In the genomic region with DNA sequence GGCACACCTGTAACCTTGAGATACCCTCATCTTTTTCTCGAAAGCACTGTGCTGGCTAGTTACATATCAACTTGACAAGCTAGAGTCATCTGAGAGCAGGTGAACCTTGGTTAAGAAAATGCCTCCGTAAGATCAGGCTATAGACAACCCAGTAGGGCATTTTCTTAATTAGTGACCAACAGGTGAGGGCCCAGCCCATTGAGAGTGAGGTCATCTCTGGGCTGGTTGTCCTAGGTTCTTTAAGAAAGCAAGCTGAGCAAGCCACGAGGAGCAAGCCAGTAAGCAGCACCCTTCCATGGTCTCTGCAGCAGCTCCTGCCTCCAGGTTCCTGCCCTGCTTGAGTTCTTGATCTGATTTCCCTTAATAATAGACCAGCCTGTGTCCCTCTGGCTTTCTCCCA, we compare ENCODE assay signal across 21 mouse cellular contexts. TPM values are rescaled to one million over a fixed set of nuclear protein-coding genes. Genes with fewer than 3 reads are reported as not detected.
DNase-seq lines count a peak whose midpoint lies in the region; ATAC-seq and TF ChIP-seq lines count a peak whose summit lies in the region.
"Had no signal": no experiment of that assay in that cellular context is flagged by ENCODE, and none has a peak within 500 bp of the region (broad histone marks: within the 10 kb centered on the region; RNA-seq: fewer than 3 reads in every experiment).

No protein-coding gene starts in this region.

- no peak overlapping the region; the same call in 1 of the 2 replicates for H3K27ac ChIP-seq in intestine, embryonic 15.5 days
- H3K27ac ChIP-seq in intestine, embryonic 16.5 days (ENCODE audit: low read length), result peak overlapping the region; percentile 79
- peak overlapping the region; percentile 100 for H3K27ac ChIP-seq in small intestine, adult 2 months (ENCODE audit: insufficient read depth, low read depth, low read length)
- H3K27ac ChIP-seq: forebrain, embryonic 12.5 days; hindbrain, embryonic 10.5 days; hindbrain, embryonic 14.5 days had no signal

- H3K27me3 ChIP-seq in intestine, embryonic 15.5 days (replicated peaks), result no peaks in the 10 kb centered on the region
- H3K27me3 ChIP-seq in intestine, embryonic 16.5 days (replicated peaks; ENCODE audit: control insufficient read depth, insufficient read depth, low read length), result no peaks in the 10 kb centered on the region
- H3K27me3 ChIP-seq in small intestine, adult 2 months (ENCODE audit: control insufficient read depth, insufficient read depth, low read length), result no peaks in the 10 kb centered on the region
- H3K27me3 ChIP-seq: embryonic facial prominence, embryonic 13.5 days; forebrain, embryonic 12.5 days; heart, embryonic 12.5 days had no signal

- 83% methylated on average over 3 of the region's 3 CpGs for WGBS in intestine, embryonic 15.5 days
- WGBS in intestine, embryonic 16.5 days, result 78% methylated on average over 3 of the region's 3 CpGs
- 53% methylated on average over 3 of the region's 3 CpGs for WGBS in small intestine, adult 2 months

- H3K9ac ChIP-seq in intestine, embryonic 15.5 days, result no peak overlapping the region
- H3K9ac ChIP-seq in intestine, embryonic 16.5 days (ENCODE audit: low read depth, low read length), result no peak overlapping the region
- H3K9ac ChIP-seq: embryonic facial prominence, embryonic 13.5 days; forebrain, embryonic 12.5 days; heart, embryonic 12.5 days; hindbrain, embryonic 14.5 days had no signal

- H3K4me1 ChIP-seq in intestine, embryonic 15.5 days (replicated peaks), result peaks cover 27% of the 10 kb centered on the region
- peaks cover 30% of the 10 kb centered on the region for H3K4me1 ChIP-seq in intestine, embryonic 16.5 days (ENCODE audit: control insufficient read depth, insufficient read depth, low read length)
- peaks cover 42% of the 10 kb centered on the region for H3K4me1 ChIP-seq in small intestine, adult 2 months (ENCODE audit: control insufficient read depth, insufficient read depth, insufficient read length, low read length)

- no peaks in the 10 kb centered on the region for H3K9me3 ChIP-seq in intestine, embryonic 15.5 days
- no peaks in the 10 kb centered on the region for H3K9me3 ChIP-seq in intestine, embryonic 16.5 days (ENCODE audit: control insufficient read depth, low read length)
- H3K9me3 ChIP-seq: embryonic facial prominence, embryonic 13.5 days; forebrain, embryonic 12.5 days; heart, embryonic 12.5 days; hindbrain, embryonic 10.5 days had no signal

- TF ChIP-seq CTCF in small intestine, adult 2 months (IDR thresholded peaks at IDR 0.05; ENCODE audit: extremely low read depth, insufficient read length, insufficient replicate concordance, low read depth, low read length), result no peak

- 0 out of 2 replicates have a peak, but pooled peaks have one; percentile 10 for ATAC-seq in intestine, embryonic 15.5 days
- ATAC-seq in intestine, embryonic 16.5 days, result peak; percentile 21; the same call in 1 of the 2 replicates
- ATAC-seq in megakaryocyte, adult 5-6 weeks (ENCODE audit: poor library complexity, severe bottlenecking), result no peak
- ATAC-seq: forebrain, embryonic 16.5 days had no signal

- DNase-seq in kidney, adult 8-10 months, result peak; percentile 42 to 78
- DNase-seq in kidney, adult 18-20 months, result no peak
- DNase-seq in adrenal gland, postnatal 10 days, result no peak
- DNase-seq: adrenal gland, adult 8-10 months; cerebellum, adult 11-12 months; cerebellum, adult 9-10 months; cerebellum, postnatal 36 days; gastrocnemius, postnatal 14 days had no signal

- no peak overlapping the region for H3K4me3 ChIP-seq in intestine, embryonic 15.5 days (replicated peaks)
- no peak overlapping the region for H3K4me3 ChIP-seq in intestine, embryonic 16.5 days (ENCODE audit: low read length)
- no peak overlapping the region for H3K4me3 ChIP-seq in small intestine, adult 2 months (ENCODE audit: low read depth, low read length)
- H3K4me3 ChIP-seq: embryonic facial prominence, embryonic 13.5 days; forebrain, embryonic 12.5 days; heart, embryonic 12.5 days; hindbrain, embryonic 10.5 days had no signal

- H3K4me2 ChIP-seq in intestine, embryonic 15.5 days (replicated peaks), result no peak overlapping the region
- no peak overlapping the region for H3K4me2 ChIP-seq in intestine, embryonic 16.5 days (ENCODE audit: low read depth, low read length)
- H3K4me2 ChIP-seq: embryonic facial prominence, embryonic 13.5 days; forebrain, embryonic 12.5 days; heart, embryonic 12.5 days; hindbrain, embryonic 14.5 days had no signal

- TF ChIP-seq POLR2A in small intestine, adult 2 months (IDR thresholded peaks at IDR 0.05; ENCODE audit: low read depth, low read length), result no peak

- H3K36me3 ChIP-seq in intestine, embryonic 15.5 days, result 0 out of 2 replicates have a peak, but pooled peaks cover 9% of the 10 kb centered on the region
- H3K36me3 ChIP-seq in intestine, embryonic 16.5 days (ENCODE audit: control insufficient read depth, insufficient read depth, low read length), result no peaks in the 10 kb centered on the region; the same call in 1 of the 2 replicates
- peaks cover 14% of the 10 kb centered on the region for H3K36me3 ChIP-seq in small intestine, adult 2 months (ENCODE audit: control insufficient read depth, insufficient read depth, low read length)

RNA-seq across cellular contexts. Expression of gene Aagab, which starts 58.2 kb away (rescaled TPM):
- 27.2 and 28.2 TPM in 2 replicates for polyA plus RNA-seq in intestine, embryonic 15.5 days (2015; fragmentation: Nextera tagmentation; extraction: Ambion mirVana)
- 27.8 and 28.1 TPM in 2 replicates for polyA plus RNA-seq in intestine, embryonic 16.5 days (2015; fragmentation: Nextera tagmentation; extraction: Ambion mirVana)
- polyA plus RNA-seq in small intestine, adult 2 months (2012; rRNA removed), result 9.7 and 18.6 TPM in 2 replicates
- total RNA-seq in megakaryocyte, adult 5-6 weeks (2015), result 12.5 and 13.3 TPM in 2 replicates
- 24.5 and 25.6 TPM in 2 replicates for total RNA-seq in megakaryocyte, adult 5-6 weeks (2017)
- total RNA-seq in adrenal gland, postnatal 10 days (2021), result 10 to 100 TPM; 22.0 to 24.3 TPM

RNA-seq across cellular contexts. Expression of gene Iqch, which starts 58.4 kb away (rescaled TPM):
- polyA plus RNA-seq in intestine, embryonic 15.5 days (2015; fragmentation: Nextera tagmentation; extraction: Ambion mirVana), result 0.08 and 0.14 TPM in 2 replicates
- polyA plus RNA-seq in intestine, embryonic 16.5 days (2015; fragmentation: Nextera tagmentation; extraction: Ambion mirVana), result 0.06 TPM in 1 of 2 replicates, not detected in the other
- not detected in 2 replicates for polyA plus RNA-seq in small intestine, adult 2 months (2012; rRNA removed)
- total RNA-seq in megakaryocyte, adult 5-6 weeks (2015), result not detected in 2 replicates
- total RNA-seq in megakaryocyte, adult 5-6 weeks (2017), result not detected in 2 replicates
- total RNA-seq in adrenal gland, postnatal 10 days (2021), result under 1 TPM; 0.18 TPM
- total RNA-seq: granulocyte monocyte progenitor cell, adult 5-6 weeks; heart, adult 8-10 months; heart, postnatal 25 days had no signal
- polyA plus RNA-seq: embryonic facial prominence, embryonic 13.5 days; forebrain, embryonic 12.5 days had no signal

Comparison
In these comparisons a context has a peak if more than half of its experiments do, and no peak if none do; other contexts are left out.
1. DNase-seq: peak in kidney, adult 8-10 months (2 of 2); none in kidney, adult 18-20 months (single experiment) and adrenal gland, postnatal 10 days (single experiment).